In the genomic region with DNA sequence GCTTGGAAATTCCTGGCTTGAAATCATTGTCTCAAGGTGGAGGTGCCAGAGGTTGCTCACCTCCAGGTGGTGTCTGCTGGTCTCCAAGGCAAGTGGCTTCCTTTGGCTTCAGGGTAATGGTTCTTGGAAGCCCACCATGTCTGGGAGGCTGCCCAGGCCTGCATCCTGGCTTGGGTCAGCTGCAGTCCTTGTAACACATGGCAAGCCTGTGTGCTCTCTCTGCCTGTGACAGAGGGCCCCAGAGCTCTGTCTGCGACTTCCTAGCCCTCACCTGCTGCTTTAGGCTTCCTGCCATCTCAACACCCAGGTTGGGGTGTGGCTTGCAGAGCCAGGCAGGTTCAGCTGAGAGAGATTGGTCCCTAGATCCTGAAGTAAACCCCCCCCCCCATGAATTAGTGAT, we compare ENCODE assay signal across 1 mouse cellular context.
TF ChIP-seq lines count a peak whose summit lies in the region.

No protein-coding gene starts in this region.

TF ChIP-seq in MEL, 35 proteins besides CTCF, POLR2A, EP300 and RAD21:
- TF ChIP-seq TAL1 (IDR thresholded peaks at IDR 0.05; ENCODE audit: low read length), result no peak
- no peak for TF ChIP-seq CHD2 (IDR thresholded peaks at IDR 0.05; ENCODE audit: low read length)
- no peak for TF ChIP-seq RCOR1 (IDR thresholded peaks at IDR 0.05; ENCODE audit: low read depth, low read length)
- no peak for TF ChIP-seq MYB (IDR thresholded peaks at IDR 0.05; ENCODE audit: low read depth, low read length)
- no peak for TF ChIP-seq CHD1 (IDR thresholded peaks at IDR 0.05; ENCODE audit: low read depth, low read length)
- no peak for TF ChIP-seq POLR2AphosphoS5 (IDR thresholded peaks at IDR 0.05; ENCODE audit: borderline replicate concordance, low read depth, low read length)
- no peak; the same call in 1 of the 2 replicates for TF ChIP-seq MXI1 (IDR thresholded peaks at IDR 0.05; ENCODE audit: low read depth, low read length)
- TF ChIP-seq ZMIZ1 (IDR thresholded peaks at IDR 0.05; ENCODE audit: low read depth, low read length), result no peak
- TF ChIP-seq GABPA (IDR thresholded peaks at IDR 0.05; ENCODE audit: low read depth, low read length), result no peak
- no peak for TF ChIP-seq MEF2A (IDR thresholded peaks at IDR 0.05; ENCODE audit: extremely low read depth, insufficient replicate concordance, low read depth, low read length, poor library complexity, severe bottlenecking)
- no peak for TF ChIP-seq MAFK (IDR thresholded peaks at IDR 0.05; ENCODE audit: borderline replicate concordance, low read depth, low read length)
- no peak for TF ChIP-seq ZKSCAN1 (IDR thresholded peaks at IDR 0.05; ENCODE audit: low read depth, low read length)
- TF ChIP-seq HCFC1 (IDR thresholded peaks at IDR 0.05; ENCODE audit: low read depth, low read length), result no peak
- no peak for TF ChIP-seq ZNF384 (IDR thresholded peaks at IDR 0.05; ENCODE audit: low read depth, low read length)
- TF ChIP-seq POLR2AphosphoS2 (IDR thresholded peaks at IDR 0.05; ENCODE audit: low read length), result no peak
- no peak for TF ChIP-seq ZC3H11A (IDR thresholded peaks at IDR 0.05; ENCODE audit: low read depth, low read length)
- TF ChIP-seq TCF12 (IDR thresholded peaks at IDR 0.05; ENCODE audit: low read depth, low read length), result no peak
- TF ChIP-seq USF1 (IDR thresholded peaks at IDR 0.05; ENCODE audit: low read depth, low read length), result no peak
- no peak for TF ChIP-seq NRF1 (IDR thresholded peaks at IDR 0.05; ENCODE audit: insufficient read depth, low read depth, low read length, poor library complexity, severe bottlenecking)
- TF ChIP-seq MYC (IDR thresholded peaks at IDR 0.05; ENCODE audit: low read depth, low read length), result no peak
